Mouse (Mus musculus) limb, embryonic 14.5 days (tissue): Measurements from ENCODE around the gene Lrrfip2. TPM values are rescaled to one million over a fixed set of nuclear protein-coding genes. Genes with fewer than 3 reads are reported as not detected.
A peak's percentile ranks its signal among the peaks of the same experiment; 100 is the strongest.

Experiments used
- ATAC-seq: fragments of 200-750 bp; cut with Nextera tagmentation; 2 replicates; pipeline ENCODE4 v1.8.0; 2017; ENCODE audit warnings: low read depth, moderate number of reproducible peaks, moderate TSS enrichment; ENCODE audit not compliant: low FRiP score
- DNase-seq: peaks from one replicate; pipeline ENCODE4 v3.0.0-alpha.2; 2015; ENCODE audit warnings: low spot score
- H3K27ac ChIP-seq: fragments of 300-500 bp; sonication (generic); replicated peaks from 2 replicates; pipeline ENCODE4 v1.5.1; 2014; ENCODE audit warnings: low read depth, mild to moderate bottlenecking, low read length, moderate library complexity, mixed read lengths
- H3K27me3 ChIP-seq: fragments of 300-500 bp; sonication (generic); 2 replicates; pipeline ENCODE4 v1.6.1; 2014; ENCODE audit warnings: low read length, mixed read lengths; ENCODE audit not compliant: control insufficient read depth, insufficient read depth
- H3K36me3 ChIP-seq: fragments of 300-500 bp; sonication (generic); 2 replicates; pipeline ENCODE4 v1.6.1; 2014; ENCODE audit warnings: mild to moderate bottlenecking, low read length, moderate library complexity, mixed read lengths; ENCODE audit not compliant: control insufficient read depth, insufficient read depth
- H3K4me1 ChIP-seq: fragments of 300-500 bp; sonication (generic); 2 replicates; pipeline ENCODE4 v1.6.1; 2014; ENCODE audit warnings: antibody characterized with exemption, low read length, mixed read lengths; ENCODE audit not compliant: control insufficient read depth, insufficient read depth
- H3K4me2 ChIP-seq: fragments of 300-500 bp; sonication (generic); replicated peaks from 2 replicates; pipeline ENCODE4 v1.6.1; 2014; ENCODE audit warnings: low read depth, mild to moderate bottlenecking, low read length, moderate library complexity; ENCODE audit not compliant: severe bottlenecking
- H3K4me3 ChIP-seq: fragments of 300-500 bp; sonication (generic); replicated peaks from 2 replicates; pipeline ENCODE4 v1.5.1; 2014; ENCODE audit warnings: low read length
- H3K9ac ChIP-seq: fragments of 300-500 bp; sonication (generic); 2 replicates; pipeline ENCODE4 v1.6.1; 2014; ENCODE audit warnings: mild to moderate bottlenecking, low read depth, low read length, moderate library complexity; ENCODE audit not compliant: severe bottlenecking
- H3K9me3 ChIP-seq: fragments of 300-500 bp; sonication (generic); 2 replicates; pipeline ENCODE4 v1.6.1; 2016; ENCODE audit warnings: low read length; ENCODE audit not compliant: control insufficient read depth
- POLR2A ChIP-seq: fragments of 200-500 bp; IDR thresholded peaks from 2 replicates; pipeline ENCODE4 v1.8.0; 2012; ENCODE audit warnings: inconsistent platforms, mild to moderate bottlenecking, moderate library complexity, borderline replicate concordance; ENCODE audit not compliant: insufficient read depth, insufficient read length; ENCODE audit errors: extremely low read depth
- WGBS: fragments of 180-500 bp; shearing (Covaris S2); extraction: QIAGEN DNeasy Blood & Tissue Kit; methylation state at CpG from one replicate; pipeline ENCODE4 v1.1.7; 2014; 5-methylcytosine and 5-hydroxymethylcytosine counted together
- polyA plus RNA-seq, 2 experiments: library from polyadenylated mRNA; depleted of rRNA in 1 of 2; stranded (reverse) in 1 of 2; unstranded in 1 of 2; fragments of >200 nt; fragmentation: Nextera tagmentation in 1 of 2; extraction: Ambion mirVana in 1 of 2; gene quantifications; 2 replicates each; pipeline versions ENCODE4 v1.2.1 to v1.2.3; 2012 to 2014

Gene Lrrfip2
- polyA plus RNA-seq, 2 experiments = 36.6 to 37.4 TPM

DNA sequence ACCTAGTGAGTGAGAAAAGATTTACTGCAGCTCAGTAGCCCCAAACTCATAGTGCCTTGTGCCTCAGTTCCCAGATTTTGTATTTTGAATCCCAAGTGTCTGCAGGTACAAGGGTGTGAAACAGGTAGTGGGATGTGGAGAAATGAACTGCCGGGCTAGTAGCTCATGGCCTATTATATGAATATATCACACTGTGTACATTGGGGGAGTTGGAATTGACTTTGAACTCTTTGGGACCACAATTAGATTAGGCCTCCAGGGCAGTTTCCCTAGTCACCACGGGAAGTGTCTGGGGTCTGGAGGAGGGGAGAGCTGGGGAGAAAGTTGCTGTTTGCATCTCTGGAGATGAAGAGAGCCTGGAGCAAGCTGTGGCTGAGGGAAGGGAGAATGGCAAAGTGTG lies 31.0 kb downstream of the Lrrfip2 start:
- Histone ChIP-seq H3K9me3 (no peaks in the 10 kb centered on the region), H3K27ac (no peak overlapping the region), H3K4me3 (no peak overlapping the region), H3K27me3 (no peaks in the 10 kb centered on the region), H3K4me1 (peaks cover 10% of the 10 kb centered on the region; the same call in 1 of the 2 replicates), H3K9ac (no peak overlapping the region), H3K36me3 (no peaks in the 10 kb centered on the region), H3K4me2 (no peak overlapping the region)
- no peak for ATAC-seq
- no peak for DNase-seq
- no peak for TF ChIP-seq POLR2A
- 27% methylated on average over 2 of the region's 2 CpGs for WGBS

DNA sequence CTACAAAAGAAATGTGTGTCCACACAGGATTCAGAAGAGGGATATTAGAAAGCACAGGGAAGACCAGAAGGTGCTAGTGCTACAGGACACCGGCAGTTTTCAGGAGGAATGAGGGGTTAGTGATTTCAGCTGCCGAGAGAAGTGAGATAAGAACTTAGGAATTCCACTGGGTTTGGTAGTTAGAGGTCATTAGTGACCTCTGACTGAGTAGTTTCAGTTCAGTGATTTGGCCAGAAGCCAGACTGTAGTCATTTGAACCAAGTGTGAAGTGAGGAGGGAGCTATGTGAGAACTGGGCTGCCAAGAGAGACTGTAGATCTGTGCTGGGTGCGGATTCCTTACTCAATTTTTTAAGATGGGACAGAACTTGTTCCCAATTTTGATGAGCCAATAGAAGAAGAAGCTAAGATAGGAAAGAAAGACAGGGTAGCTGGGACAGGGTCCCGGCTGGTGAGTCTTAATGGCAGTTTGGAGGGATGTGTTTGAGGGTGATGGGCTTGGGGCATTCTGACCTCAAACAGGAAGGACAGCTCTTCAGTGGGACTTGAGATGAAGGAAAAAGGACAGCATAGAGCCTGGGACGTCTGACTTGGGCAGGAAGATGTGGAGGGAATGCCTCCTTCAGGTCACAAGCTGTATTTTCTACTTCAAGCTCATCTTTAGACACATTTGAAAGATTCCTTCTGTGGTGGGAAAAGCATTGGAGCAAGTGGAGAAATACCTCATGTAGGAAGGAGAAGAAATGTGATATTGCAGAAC lies 32.0 kb downstream of the Lrrfip2 start:
- no peak for TF ChIP-seq POLR2A
- Histone ChIP-seq H3K36me3 (no peaks in the 10 kb centered on the region), H3K27ac (no peak overlapping the region), H3K4me3 (no peak overlapping the region), H3K9ac (no peak overlapping the region), H3K27me3 (no peaks in the 10 kb centered on the region), H3K4me2 (no peak overlapping the region), H3K9me3 (no peaks in the 10 kb centered on the region), H3K4me1 (peaks cover 10% of the 10 kb centered on the region; the same call in 1 of the 2 replicates)
- WGBS = 50% methylated on average over 5 of the region's 5 CpGs
- no peak for ATAC-seq
- peak; percentile 49 for DNase-seq

DNA sequence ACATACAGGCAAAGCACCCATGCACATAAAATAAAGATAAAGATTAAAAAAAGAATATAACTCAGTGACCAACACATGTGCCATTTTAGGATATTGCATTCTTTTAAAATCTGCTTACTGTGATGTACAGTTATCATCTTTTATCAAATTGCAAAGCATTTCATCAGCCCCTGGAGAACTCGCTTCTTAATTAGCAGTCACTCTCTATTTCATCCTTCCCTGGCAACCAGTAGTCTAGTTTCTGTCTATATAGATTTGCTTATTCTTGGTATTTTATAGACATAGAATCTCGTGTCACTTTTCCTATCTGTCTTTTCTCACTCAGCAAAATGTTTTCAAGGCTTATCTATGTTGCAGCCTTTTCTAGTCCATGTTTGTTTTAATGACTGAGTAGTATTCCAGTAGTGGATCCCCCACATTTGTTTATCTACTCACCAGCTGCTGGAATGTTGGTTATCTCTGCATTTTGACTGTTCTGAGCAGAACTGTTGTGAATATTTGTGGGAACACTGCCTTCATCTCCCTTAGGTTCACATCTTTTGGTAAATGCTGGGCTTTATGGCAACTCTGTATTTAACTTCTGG lies 35.0 kb downstream of the Lrrfip2 start:
- ATAC-seq = no peak
- no peak for DNase-seq
- H3K4me2 ChIP-seq = no peak overlapping the region
- no peak overlapping the region for H3K27ac ChIP-seq
- H3K27me3 ChIP-seq = no peaks in the 10 kb centered on the region
- no peaks in the 10 kb centered on the region for H3K9me3 ChIP-seq
- no peak overlapping the region for H3K4me3 ChIP-seq
- no peaks in the 10 kb centered on the region for H3K36me3 ChIP-seq
- no peak overlapping the region for H3K9ac ChIP-seq
- WGBS = 88% methylated on average over 2 of the region's 2 CpGs
- H3K4me1 ChIP-seq = peaks cover 10% of the 10 kb centered on the region; the same call in 1 of the 2 replicates
- no peak for TF ChIP-seq POLR2A

DNA sequence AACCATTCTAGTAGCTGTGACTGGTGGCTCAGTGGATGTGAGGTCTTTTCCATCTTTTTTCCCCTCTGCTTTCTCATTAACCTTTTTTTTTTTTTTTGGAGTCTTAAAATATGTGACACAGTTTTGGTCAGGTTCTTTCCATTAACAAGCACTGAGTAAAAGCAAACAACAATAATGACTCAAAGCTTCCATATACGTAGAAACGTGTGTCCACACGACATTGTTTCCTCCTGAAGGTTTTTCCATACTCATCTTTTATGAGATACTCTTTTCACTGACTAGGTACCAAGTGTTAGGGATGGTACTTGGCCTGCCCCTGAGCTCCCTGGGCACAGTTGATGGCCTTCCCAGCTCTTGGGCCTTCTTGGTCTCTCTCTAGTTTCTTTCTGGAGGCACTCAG lies 35.6 kb downstream of the Lrrfip2 start:
- Histone ChIP-seq H3K9ac (no peak overlapping the region), H3K4me3 (no peak overlapping the region), H3K27ac (no peak overlapping the region), H3K36me3 (no peaks in the 10 kb centered on the region), H3K4me1 (peaks cover 10% of the 10 kb centered on the region; the same call in 1 of the 2 replicates), H3K4me2 (no peak overlapping the region), H3K27me3 (no peaks in the 10 kb centered on the region), H3K9me3 (no peaks in the 10 kb centered on the region)
- DNase-seq (no peak), ATAC-seq (no peak)
- 90% methylated on average over 3 of the region's 3 CpGs for WGBS
- no peak for TF ChIP-seq POLR2A

DNA sequence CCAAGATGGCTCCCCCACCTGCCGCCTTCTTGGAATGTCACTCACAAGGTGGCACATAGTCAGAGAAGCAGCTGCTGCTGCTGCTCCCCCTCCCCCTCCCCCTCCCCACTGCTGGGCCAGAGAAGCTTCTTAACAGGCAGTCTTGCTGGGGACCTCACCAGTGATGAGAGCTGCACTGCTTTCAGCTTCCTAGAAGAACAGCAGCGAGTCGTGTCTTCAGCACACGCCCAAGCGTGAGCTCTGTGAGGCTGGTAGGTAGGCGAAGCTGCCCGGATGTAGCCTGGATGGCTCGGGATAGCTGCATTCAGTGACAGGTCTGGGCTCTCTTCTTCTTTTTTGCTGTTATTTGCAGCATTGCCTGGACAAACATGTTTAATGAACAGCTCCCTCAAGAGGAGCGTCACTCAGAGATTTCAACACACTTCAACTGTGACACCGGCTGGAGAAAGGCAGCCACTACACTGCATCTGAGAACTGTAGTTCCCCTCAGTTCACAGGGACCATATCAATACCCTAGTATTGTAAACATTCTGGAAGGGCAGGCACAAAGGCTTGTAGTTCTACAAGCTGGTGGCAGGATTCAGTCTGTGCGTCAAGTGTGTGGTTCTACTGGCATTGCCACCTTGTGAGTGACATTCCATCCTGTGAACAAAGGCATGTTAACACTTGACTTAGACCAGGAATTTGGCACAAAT lies 38.5 kb downstream of the Lrrfip2 start:
- no peaks in the 10 kb centered on the region for H3K27me3 ChIP-seq

More for the DNA sequence above, 38.5 kb downstream of the Lrrfip2 start:
- Histone ChIP-seq H3K4me3 (no peak overlapping the region), H3K4me1 (no peaks in the 10 kb centered on the region), H3K27ac (no peak overlapping the region), H3K9ac (no peak overlapping the region), H3K36me3 (no peaks in the 10 kb centered on the region), H3K9me3 (no peaks in the 10 kb centered on the region), H3K4me2 (no peak overlapping the region)
- no peak for TF ChIP-seq POLR2A
- DNase-seq (no peak), ATAC-seq (no peak)
- WGBS = 87% methylated on average over 11 of the region's 11 CpGs
